Mouse (Mus musculus) heart, adult 2 months (tissue): Measurements from ENCODE around the gene Muc4.

ENCODE experiments used
- CTCF ChIP-seq: fragments of 200-600 bp; IDR thresholded peaks from 2 replicates; pipeline ENCODE4 v1.8.1; 2022; ENCODE audit warnings: antibody characterized with exemption, mild to moderate bottlenecking, moderate library complexity
- EP300 ChIP-seq: fragments of 200-500 bp; IDR thresholded peaks from 2 replicates; pipeline ENCODE4 v1.6.1; 2011; ENCODE audit warnings: low read depth, low read length, control low read depth; ENCODE audit not compliant: insufficient read depth
- POLR2A ChIP-seq: fragments of 200-500 bp; IDR thresholded peaks from 2 replicates; pipeline ENCODE4 v1.6.1; 2011; ENCODE audit warnings: mild to moderate bottlenecking, low read depth, low read length, control low read depth; ENCODE audit not compliant: insufficient read depth

DNA sequence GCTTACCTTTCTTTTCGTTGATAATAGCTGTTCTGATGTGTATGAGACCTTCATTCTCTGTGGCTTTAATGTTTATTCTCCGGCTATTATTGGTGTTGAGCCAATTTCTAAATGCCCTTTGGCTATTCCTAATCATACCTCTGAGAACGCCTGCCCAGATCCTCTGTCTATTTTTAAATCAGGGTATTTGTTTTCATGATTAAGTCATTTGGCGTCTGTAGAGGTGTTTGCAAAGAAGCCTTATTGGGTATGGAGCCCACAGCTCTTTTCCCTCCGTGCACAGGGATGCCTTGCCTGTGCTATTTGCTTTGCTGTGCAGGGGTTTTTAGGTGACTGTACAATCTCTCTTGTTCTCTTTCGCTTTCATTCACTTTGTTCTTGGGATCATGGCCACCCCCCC, 22.1 kb upstream of the Muc4 start:
- TF ChIP-seq EP300 = no peak
- TF ChIP-seq CTCF = no peak
- no peak for TF ChIP-seq POLR2A
